Mouse (Mus musculus) hindbrain, embryonic 15.5 days (tissue): ENCODE measurements around the gene Phf10. TPM values are rescaled to one million over a fixed set of nuclear protein-coding genes. Genes with fewer than 3 reads are reported as not detected.
"Not testable (repeated sequence)": the region's sequence is repeated elsewhere in the genome, so short reads cannot be mapped to it uniquely, and the experiment has no call there.

Source experiments
- ATAC-seq: fragments of 200-750 bp; cut with Nextera tagmentation; 2 replicates; pipeline ENCODE4 v1.8.0; 2017; ENCODE audit warnings: low read depth, moderate number of reproducible peaks, moderate TSS enrichment; ENCODE audit not compliant: low FRiP score
- H3K27ac ChIP-seq: fragments of 300-500 bp; sonication (generic); replicated peaks from 2 replicates; pipeline ENCODE4 v1.5.1; 2015; ENCODE audit warnings: mild to moderate bottlenecking, inconsistent platforms
- H3K27me3 ChIP-seq: fragments of 300-500 bp; sonication (generic); 2 replicates; pipeline ENCODE4 v1.6.1; 2015; ENCODE audit warnings: control low read depth, inconsistent platforms
- H3K36me3 ChIP-seq: fragments of 300-500 bp; sonication (generic); 2 replicates; pipeline ENCODE4 v1.6.1; 2015; ENCODE audit warnings: control low read depth, inconsistent platforms
- H3K4me1 ChIP-seq: fragments of 300-500 bp; sonication (generic); replicated peaks from 2 replicates; pipeline ENCODE4 v1.6.1; 2015; ENCODE audit warnings: control low read depth, inconsistent platforms
- H3K4me2 ChIP-seq: fragments of 300-500 bp; sonication (generic); 2 replicates; pipeline ENCODE4 v1.6.1; 2015; ENCODE audit warnings: moderate library complexity, mild to moderate bottlenecking, inconsistent platforms
- H3K4me3 ChIP-seq: fragments of 300-500 bp; sonication (generic); 2 replicates; pipeline ENCODE4 v1.5.1; 2015; ENCODE audit warnings: mild to moderate bottlenecking, inconsistent platforms
- H3K9ac ChIP-seq: fragments of 300-500 bp; sonication (generic); 2 replicates; pipeline ENCODE4 v1.6.1; 2015; ENCODE audit warnings: inconsistent platforms
- H3K9me3 ChIP-seq: fragments of 300-500 bp; sonication (generic); 2 replicates; pipeline ENCODE4 v1.6.1; 2016; ENCODE audit warnings: control low read depth, inconsistent platforms
- WGBS: fragments of 180-500 bp; shearing (Covaris S2); methylation state at CpG from one replicate; pipeline ENCODE4 v1.1.7; 2015; 5-methylcytosine and 5-hydroxymethylcytosine counted together
- polyA plus RNA-seq: library from polyadenylated mRNA; unstranded; fragments of >200 nt; fragmentation: Nextera tagmentation; extraction: Ambion mirVana; gene quantifications from 2 replicates; pipeline ENCODE4 v1.2.1, GENCODE M21; 2015

The Phf10 gene
- polyA plus RNA-seq, 1 experiment from 2014 or later: 14.2 TPM

GRCm38 (mm10) chr17:14935280-14935679 lies 25.8 kb downstream of the Phf10 start:
- H3K27me3 ChIP-seq, H3K4me2 ChIP-seq, H3K36me3 ChIP-seq, H3K9me3 ChIP-seq, H3K27ac ChIP-seq, ATAC-seq, H3K9ac ChIP-seq, H3K4me1 ChIP-seq, H3K4me3 ChIP-seq: not testable (repeated sequence)
- WGBS: 87% methylated on average over 14 of the region's 14 CpGs

- H3K4me3 ChIP-seq: no peak overlapping the region
- no peak overlapping the region for H3K27ac ChIP-seq
- H3K27me3 ChIP-seq: no peaks in the 10 kb centered on the region
- no peak overlapping the region for H3K4me2 ChIP-seq
- 90% methylated on average over 5 of the region's 5 CpGs for WGBS
- no peaks in the 10 kb centered on the region for H3K36me3 ChIP-seq
- no peaks in the 10 kb centered on the region for H3K9me3 ChIP-seq
- no peaks in the 10 kb centered on the region for H3K4me1 ChIP-seq
- ATAC-seq: no peak
- no peak overlapping the region for H3K9ac ChIP-seq
Measured at GRCm38 (mm10) chr17:14931469-14931868, 29.6 kb downstream of the Phf10 start.

GRCm38 (mm10) chr17:14930697-14931096 lies 30.4 kb downstream of the Phf10 start:
- WGBS: 89% methylated on average over 7 of the region's 7 CpGs
- no peak for ATAC-seq

GRCm38 (mm10) chr17:14928631-14929030 lies 32.4 kb downstream of the Phf10 start:
- Histone ChIP-seq H3K9ac (no peak overlapping the region), H3K4me3 (no peak overlapping the region), H3K4me2 (no peak overlapping the region), H3K4me1 (no peaks in the 10 kb centered on the region), H3K36me3 (no peaks in the 10 kb centered on the region), H3K9me3 (no peaks in the 10 kb centered on the region), H3K27ac (no peak overlapping the region), H3K27me3 (no peaks in the 10 kb centered on the region)
- 86% methylated on average over 5 of the region's 5 CpGs for WGBS
- ATAC-seq: no peak

More at GRCm38 (mm10) chr17:14930697-14931096, 30.4 kb downstream of the Phf10 start:
- Histone ChIP-seq H3K4me1 (no peaks in the 10 kb centered on the region), H3K4me2 (no peak overlapping the region), H3K4me3 (no peak overlapping the region), H3K36me3 (no peaks in the 10 kb centered on the region), H3K9me3 (no peaks in the 10 kb centered on the region), H3K27ac (no peak overlapping the region), H3K9ac (no peak overlapping the region), H3K27me3 (no peaks in the 10 kb centered on the region)

- Histone ChIP-seq H3K9ac (no peak overlapping the region), H3K4me2 (no peak overlapping the region), H3K36me3 (no peaks in the 10 kb centered on the region), H3K4me3 (no peak overlapping the region), H3K27ac (no peak overlapping the region), H3K4me1 (no peaks in the 10 kb centered on the region), H3K9me3 (no peaks in the 10 kb centered on the region), H3K27me3 (no peaks in the 10 kb centered on the region)
- 85% methylated on average over 8 of the region's 8 CpGs for WGBS
- no peak for ATAC-seq
Measured at GRCm38 (mm10) chr17:14927644-14928218, 33.3 kb downstream of the Phf10 start.

GRCm38 (mm10) chr17:14921582-14921981 lies 39.5 kb downstream of the Phf10 start:
- no peak overlapping the region for H3K9ac ChIP-seq
- H3K4me1 ChIP-seq: no peaks in the 10 kb centered on the region
- H3K4me2 ChIP-seq: no peak overlapping the region
- H3K9me3 ChIP-seq: no peaks in the 10 kb centered on the region
- H3K27me3 ChIP-seq: no peaks in the 10 kb centered on the region
- no peaks in the 10 kb centered on the region for H3K36me3 ChIP-seq
- no peak overlapping the region for H3K27ac ChIP-seq
- no peak overlapping the region for H3K4me3 ChIP-seq
- no peak for ATAC-seq
- WGBS: 74% methylated on average over 6 of the region's 6 CpGs

GRCm38 (mm10) chr17:14917866-14918265 lies 43.2 kb downstream of the Phf10 start:
- no peaks in the 10 kb centered on the region for H3K27me3 ChIP-seq
- H3K4me2 ChIP-seq: no peak overlapping the region
- no peaks in the 10 kb centered on the region for H3K4me1 ChIP-seq
- ATAC-seq: no peak
- H3K9me3 ChIP-seq: no peaks in the 10 kb centered on the region
- H3K9ac ChIP-seq: no peak overlapping the region
- no peaks in the 10 kb centered on the region for H3K36me3 ChIP-seq
- no peak overlapping the region for H3K4me3 ChIP-seq
- no peak overlapping the region for H3K27ac ChIP-seq
- 91% methylated on average over 8 of the region's 8 CpGs for WGBS

GRCm38 (mm10) chr17:14914401-14914800 lies 46.7 kb downstream of the Phf10 start:
- no peak for ATAC-seq
- Histone ChIP-seq H3K36me3 (no peaks in the 10 kb centered on the region), H3K4me2 (no peak overlapping the region), H3K27me3 (no peaks in the 10 kb centered on the region), H3K9me3 (no peaks in the 10 kb centered on the region), H3K4me3 (no peak overlapping the region), H3K9ac (no peak overlapping the region), H3K4me1 (no peaks in the 10 kb centered on the region), H3K27ac (no peak overlapping the region)
- WGBS: 93% methylated on average over 4 of the region's 4 CpGs

GRCm38 (mm10) chr17:14912981-14913380 lies 48.1 kb downstream of the Phf10 start:
- 87% methylated on average over 8 of the region's 8 CpGs for WGBS
- Histone ChIP-seq H3K4me3 (no peak overlapping the region), H3K27ac (no peak overlapping the region), H3K9ac (no peak overlapping the region), H3K36me3 (no peaks in the 10 kb centered on the region), H3K27me3 (no peaks in the 10 kb centered on the region), H3K4me1 (no peaks in the 10 kb centered on the region), H3K4me2 (no peak overlapping the region), H3K9me3 (no peaks in the 10 kb centered on the region)
- ATAC-seq: no peak

GRCm38 (mm10) chr17:14912420-14912819 lies 48.7 kb downstream of the Phf10 start:
- H3K36me3 ChIP-seq: no peaks in the 10 kb centered on the region
- no peak overlapping the region for H3K9ac ChIP-seq
- no peaks in the 10 kb centered on the region for H3K9me3 ChIP-seq
- 43% methylated on average over 6 of the region's 6 CpGs for WGBS
- no peak for ATAC-seq
- no peaks in the 10 kb centered on the region for H3K4me1 ChIP-seq
- H3K27me3 ChIP-seq: no peaks in the 10 kb centered on the region
- no peak overlapping the region for H3K4me2 ChIP-seq
- no peak overlapping the region for H3K4me3 ChIP-seq
- H3K27ac ChIP-seq: no peak overlapping the region

GRCm38 (mm10) chr17:14910771-14911170 lies 50.3 kb downstream of the Phf10 start:
- no peak overlapping the region for H3K27ac ChIP-seq
- H3K27me3 ChIP-seq: no peaks in the 10 kb centered on the region
- H3K36me3 ChIP-seq: no peaks in the 10 kb centered on the region
- WGBS: 89% methylated on average over 5 of the region's 5 CpGs
- H3K9me3 ChIP-seq: no peaks in the 10 kb centered on the region
- ATAC-seq: no peak
- H3K4me3 ChIP-seq: no peak overlapping the region
- H3K4me1 ChIP-seq: no peaks in the 10 kb centered on the region
- no peak overlapping the region for H3K9ac ChIP-seq
- no peak overlapping the region for H3K4me2 ChIP-seq

GRCm38 (mm10) chr17:14909331-14909730 lies 51.7 kb downstream of the Phf10 start:
- H3K27me3 ChIP-seq: no peaks in the 10 kb centered on the region
- no peak overlapping the region for H3K9ac ChIP-seq
- WGBS: 86% methylated on average over 5 of the region's 5 CpGs
- H3K4me2 ChIP-seq: no peak overlapping the region
- H3K27ac ChIP-seq: no peak overlapping the region
- no peak for ATAC-seq
- H3K4me3 ChIP-seq: no peak overlapping the region
- H3K36me3 ChIP-seq: no peaks in the 10 kb centered on the region
- H3K4me1 ChIP-seq: no peaks in the 10 kb centered on the region
- H3K9me3 ChIP-seq: no peaks in the 10 kb centered on the region

GRCm38 (mm10) chr17:14907136-14907535 lies 53.9 kb downstream of the Phf10 start:
- no peak for ATAC-seq
- Histone ChIP-seq H3K27me3 (no peaks in the 10 kb centered on the region), H3K9me3 (no peaks in the 10 kb centered on the region), H3K27ac (no peak overlapping the region), H3K4me1 (no peaks in the 10 kb centered on the region), H3K4me3 (no peak overlapping the region), H3K36me3 (no peaks in the 10 kb centered on the region), H3K4me2 (no peak overlapping the region), H3K9ac (no peak overlapping the region)
- 81% methylated on average over 12 of the region's 12 CpGs for whole genome bisulfite sequencing
